Mouse (Mus musculus): ENCODE measurements around the gene Whrn. TPM values are rescaled to one million over a fixed set of nuclear protein-coding genes. Genes with fewer than 3 reads are reported as not detected.

Gene Whrn
- polyA plus RNA-seq, 1 experiment from 2014 or later: 5.9 TPM

DNA sequence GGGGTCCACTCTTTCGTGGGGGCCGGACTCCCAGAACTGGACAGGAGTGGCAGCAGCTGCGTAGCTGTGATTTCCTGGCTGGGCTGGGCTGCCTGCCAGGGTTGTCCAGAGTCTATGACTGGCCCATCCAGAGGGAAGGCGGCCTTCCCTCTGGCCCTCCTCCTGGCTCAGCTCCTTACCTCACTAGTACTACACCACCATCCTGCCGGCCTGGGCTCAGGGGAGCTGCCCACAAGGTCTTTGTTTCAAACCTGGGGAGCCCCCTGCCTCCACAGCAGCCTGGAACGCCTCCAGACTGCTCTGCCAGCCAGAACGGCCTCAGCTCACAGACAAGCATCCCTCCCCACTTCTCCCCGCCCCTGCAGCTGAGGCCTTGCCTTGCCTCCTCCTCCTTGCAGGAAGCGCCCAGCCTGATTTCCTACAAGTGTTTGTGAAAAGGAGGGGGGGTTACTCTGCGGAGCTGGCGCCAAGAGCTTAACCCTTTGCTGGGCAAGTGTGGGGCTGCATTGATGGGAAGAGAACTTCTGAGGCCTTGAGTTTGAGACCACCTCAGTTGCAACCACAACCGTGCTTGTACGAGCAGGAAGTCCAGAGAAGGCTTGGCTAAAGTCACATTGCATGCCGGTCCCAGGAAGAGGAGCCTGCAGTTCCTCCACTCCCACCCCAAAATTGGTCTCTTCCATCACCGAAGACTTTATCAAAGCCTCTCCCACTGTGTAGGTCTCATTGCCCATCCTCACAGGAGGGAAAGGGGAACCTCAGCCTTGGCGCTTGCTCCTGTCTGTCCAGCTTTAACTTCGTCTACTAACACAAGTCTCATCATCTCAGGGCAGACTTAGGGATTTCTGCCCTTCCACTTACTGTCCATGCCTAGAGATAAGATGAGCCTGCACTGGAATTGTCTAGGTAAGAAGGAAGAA lies 92.5 kb downstream of the Whrn start, which contains the start of gene Akna:
TSS of gene Akna (minus strand) at position 315 of the 920 bp plus-strand sequence.
- Histone ChIP-seq H3K9ac (ENCODE audit: low read depth, low read length) (peak within 1 kb of the TSS; percentile 53), H3K27me3 (ENCODE audit: control insufficient read depth, insufficient read depth, low read length) (no peaks in the 10 kb centered on the region), H3K4me1 (replicated peaks; ENCODE audit: control insufficient read depth, insufficient read depth, low read length) (peaks cover 20% of the 10 kb centered on the region), H3K4me2 (replicated peaks; ENCODE audit: low read depth, low read length) (peak within 1 kb of the TSS; percentile 26), H3K4me3 (ENCODE audit: low read depth, low read length) (peak within 1 kb of the TSS; percentile 19; the same call in 1 of the 2 replicates), H3K27ac (ENCODE audit: low read depth, low read length) (peak within 1 kb of the TSS; percentile 71), H3K9me3 (ENCODE audit: control insufficient read depth, low read length) (no peaks in the 10 kb centered on the region), H3K36me3 (ENCODE audit: control insufficient read depth, insufficient read depth, low read length) (no peaks in the 10 kb centered on the region)
- DNase-seq (ENCODE audit: low spot score) (peak; percentile 79), ATAC-seq (ENCODE audit: low FRiP score) (peak; percentile 76)
- 20% methylated on average over 16 of the region's 17 CpGs for WGBS

DNA sequence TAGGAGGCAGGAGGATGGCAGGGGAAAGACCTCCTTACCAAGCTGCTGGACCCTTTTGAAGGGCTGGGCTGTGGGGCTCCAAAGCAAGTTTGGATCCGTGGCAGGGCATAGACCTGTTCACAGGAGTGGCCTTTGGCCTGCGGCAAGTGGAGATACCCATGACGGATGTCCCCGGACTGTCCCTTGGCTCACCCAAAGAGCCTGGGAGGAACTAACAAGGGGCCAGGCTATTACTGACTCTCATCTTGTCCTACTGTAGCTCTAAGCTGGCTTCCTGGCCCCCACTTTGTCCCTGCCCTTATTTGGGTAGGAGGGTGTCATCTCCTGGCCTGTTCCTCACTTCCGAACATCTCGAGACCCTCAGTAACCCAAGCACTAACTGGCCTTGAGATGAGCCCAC lies 93.2 kb downstream of the Whrn start:
- Histone ChIP-seq H3K27ac (ENCODE audit: low read depth, low read length) (peak overlapping the region; percentile 71), H3K9me3 (ENCODE audit: control insufficient read depth, low read length) (no peaks in the 10 kb centered on the region), H3K27me3 (ENCODE audit: control insufficient read depth, insufficient read depth, low read length) (no peaks in the 10 kb centered on the region), H3K4me3 (ENCODE audit: low read depth, low read length) (no peak overlapping the region), H3K36me3 (ENCODE audit: control insufficient read depth, insufficient read depth, low read length) (no peaks in the 10 kb centered on the region), H3K4me1 (replicated peaks; ENCODE audit: control insufficient read depth, insufficient read depth, low read length) (peaks cover 20% of the 10 kb centered on the region), H3K9ac (ENCODE audit: low read depth, low read length) (peak overlapping the region; percentile 53), H3K4me2 (replicated peaks; ENCODE audit: low read depth, low read length) (peak overlapping the region; percentile 26)
- WGBS: 68% methylated on average over 6 of the region's 6 CpGs
- no peak for ATAC-seq (ENCODE audit: low FRiP score)
- DNase-seq (ENCODE audit: low spot score): no peak

DNA sequence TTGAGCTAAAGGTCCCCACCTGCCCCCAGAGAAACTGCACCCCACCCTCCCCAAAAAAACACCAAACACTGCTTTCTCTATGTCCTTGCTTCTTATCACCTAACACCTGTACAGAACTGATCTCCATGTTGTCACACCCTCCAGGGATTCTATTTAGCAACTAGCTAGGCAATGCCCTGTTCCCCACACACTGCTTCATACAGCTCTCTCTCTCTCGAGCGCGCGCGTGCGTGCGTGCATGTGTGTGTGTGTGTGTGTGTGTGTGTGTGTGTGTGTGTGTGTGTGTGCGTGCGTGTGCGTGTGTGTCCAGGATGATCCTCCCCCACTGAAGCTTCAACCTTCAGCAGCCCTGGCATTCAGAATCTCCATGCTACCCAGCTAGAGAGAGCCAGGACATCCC lies 93.7 kb downstream of the Whrn start:
- DNase-seq (ENCODE audit: low spot score) (no peak), ATAC-seq (ENCODE audit: low FRiP score) (no peak)
- Histone ChIP-seq H3K27ac (ENCODE audit: low read depth, low read length) (no peak overlapping the region), H3K4me2 (replicated peaks; ENCODE audit: low read depth, low read length) (no peak overlapping the region), H3K4me3 (ENCODE audit: low read depth, low read length) (no peak overlapping the region), H3K4me1 (replicated peaks; ENCODE audit: control insufficient read depth, insufficient read depth, low read length) (peaks cover 20% of the 10 kb centered on the region), H3K36me3 (ENCODE audit: control insufficient read depth, insufficient read depth, low read length) (no peaks in the 10 kb centered on the region), H3K9me3 (ENCODE audit: control insufficient read depth, low read length) (no peaks in the 10 kb centered on the region), H3K9ac (ENCODE audit: low read depth, low read length) (no peak overlapping the region), H3K27me3 (ENCODE audit: control insufficient read depth, insufficient read depth, low read length) (no peaks in the 10 kb centered on the region)
- WGBS: 87% methylated on average over 10 of the region's 10 CpGs

DNA sequence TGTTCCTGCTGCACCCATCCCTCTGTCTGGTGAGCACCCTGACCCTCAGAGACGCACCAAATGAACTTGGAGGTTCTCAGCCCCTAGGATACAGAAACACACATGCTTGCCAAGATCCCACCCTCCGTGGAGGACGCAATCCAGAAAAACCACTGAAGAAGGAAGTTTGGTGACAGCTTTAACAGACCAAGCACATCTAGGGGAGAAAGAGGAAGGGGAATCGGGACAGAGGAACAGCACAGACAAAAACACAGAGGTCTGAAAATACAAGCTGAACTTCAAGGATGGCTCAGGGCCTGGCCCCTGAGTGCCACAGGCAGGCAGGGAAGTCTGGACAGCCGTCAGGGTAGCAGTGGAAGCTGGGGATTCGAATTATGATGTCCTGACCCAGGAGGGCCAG lies 94.2 kb downstream of the Whrn start:
- Histone ChIP-seq H3K4me3 (ENCODE audit: low read depth, low read length) (no peak overlapping the region), H3K9me3 (ENCODE audit: control insufficient read depth, low read length) (no peaks in the 10 kb centered on the region), H3K4me1 (replicated peaks; ENCODE audit: control insufficient read depth, insufficient read depth, low read length) (peaks cover 20% of the 10 kb centered on the region), H3K9ac (ENCODE audit: low read depth, low read length) (no peak overlapping the region), H3K36me3 (ENCODE audit: control insufficient read depth, insufficient read depth, low read length) (no peaks in the 10 kb centered on the region), H3K27ac (ENCODE audit: low read depth, low read length) (no peak overlapping the region), H3K27me3 (ENCODE audit: control insufficient read depth, insufficient read depth, low read length) (no peaks in the 10 kb centered on the region), H3K4me2 (replicated peaks; ENCODE audit: low read depth, low read length) (no peak overlapping the region)
- ATAC-seq (ENCODE audit: low FRiP score): no peak
- no peak for DNase-seq (ENCODE audit: low spot score)
- WGBS: 87% methylated on average over 6 of the region's 6 CpGs

DNA sequence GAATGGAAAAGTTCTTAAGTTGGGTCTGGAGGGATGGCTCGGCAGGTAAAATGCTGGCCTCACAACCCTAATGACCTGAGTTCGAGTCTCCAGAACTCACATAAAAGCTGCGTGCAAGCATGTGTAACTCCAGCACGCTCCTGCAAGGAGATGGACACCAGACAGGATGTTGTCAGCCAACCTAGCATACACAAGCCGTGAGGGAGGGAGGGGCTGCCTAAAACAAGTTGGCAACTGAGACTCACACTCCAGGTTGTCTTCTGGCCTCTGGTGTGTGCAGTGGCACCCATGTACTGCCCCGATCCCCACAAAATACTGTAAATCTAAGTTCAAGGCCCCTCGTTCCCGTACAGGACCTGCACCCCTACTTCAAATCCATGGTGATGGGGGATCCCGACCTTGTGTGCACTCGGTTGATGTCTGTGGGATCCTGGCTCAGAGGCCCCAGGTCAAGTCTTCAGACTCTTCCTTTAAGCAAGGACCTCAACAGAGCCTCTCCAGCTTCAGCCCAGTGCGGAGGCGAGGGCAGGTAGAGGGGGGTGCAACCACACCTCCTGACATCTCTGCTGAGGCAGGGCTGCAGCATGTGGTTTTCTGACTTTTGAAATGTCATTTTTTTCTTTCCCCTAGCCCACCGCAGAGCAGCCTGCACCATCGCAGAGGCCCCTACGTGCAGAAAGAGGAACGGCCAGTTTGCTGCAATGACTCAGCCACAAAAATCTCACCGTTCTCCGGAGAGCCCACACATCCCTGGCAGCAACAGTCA lies 95.1 kb downstream of the Whrn start:
- Histone ChIP-seq H3K4me1 (replicated peaks; ENCODE audit: control insufficient read depth, insufficient read depth, low read length) (peaks cover 20% of the 10 kb centered on the region), H3K4me2 (replicated peaks; ENCODE audit: low read depth, low read length) (no peak overlapping the region), H3K27me3 (ENCODE audit: control insufficient read depth, insufficient read depth, low read length) (no peaks in the 10 kb centered on the region), H3K4me3 (ENCODE audit: low read depth, low read length) (no peak overlapping the region), H3K27ac (ENCODE audit: low read depth, low read length) (no peak overlapping the region), H3K36me3 (ENCODE audit: control insufficient read depth, insufficient read depth, low read length) (no peaks in the 10 kb centered on the region), H3K9ac (ENCODE audit: low read depth, low read length) (no peak overlapping the region), H3K9me3 (ENCODE audit: control insufficient read depth, low read length) (no peaks in the 10 kb centered on the region)
- ATAC-seq (ENCODE audit: low FRiP score) (no peak), DNase-seq (ENCODE audit: low spot score) (no peak)
- WGBS: 94% methylated on average over 18 of the region's 18 CpGs

DNA sequence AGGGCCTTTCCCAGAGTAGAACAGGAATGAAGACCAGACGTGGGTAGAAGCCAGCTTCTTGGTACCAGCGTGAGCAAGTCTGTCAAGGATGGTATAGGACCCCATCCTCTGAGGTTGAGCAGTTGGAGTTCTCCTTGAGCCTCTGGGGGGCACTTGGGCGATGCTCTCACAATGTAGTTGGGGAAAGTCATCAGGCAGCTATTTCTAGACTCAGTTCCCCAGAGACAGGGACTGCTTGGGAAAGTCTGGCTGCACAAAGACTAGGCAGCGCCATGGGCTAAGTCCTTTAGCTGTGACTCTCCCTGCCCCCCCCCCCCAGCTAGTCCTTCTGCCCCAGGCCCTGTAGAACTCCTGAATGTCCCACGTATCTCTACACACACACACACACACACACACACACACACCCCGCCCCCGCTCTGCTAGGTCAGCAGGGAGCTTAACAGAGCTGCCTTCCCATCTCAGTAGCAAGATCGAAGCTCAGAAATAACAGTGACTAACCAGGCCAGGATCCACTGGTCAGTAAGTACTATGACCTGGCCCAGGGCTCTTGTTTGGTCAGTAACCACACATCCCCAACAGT lies 96.0 kb downstream of the Whrn start:
- ATAC-seq (ENCODE audit: low FRiP score) (no peak), DNase-seq (ENCODE audit: low spot score) (no peak)
- H3K27me3 ChIP-seq (ENCODE audit: control insufficient read depth, insufficient read depth, low read length): no peaks in the 10 kb centered on the region
- no peak overlapping the region for H3K27ac ChIP-seq (ENCODE audit: low read depth, low read length)
- no peak overlapping the region for H3K9ac ChIP-seq (ENCODE audit: low read depth, low read length)
- peaks cover 17% of the 10 kb centered on the region for H3K4me1 ChIP-seq (replicated peaks; ENCODE audit: control insufficient read depth, insufficient read depth, low read length)
- 68% methylated on average over 8 of the region's 8 CpGs for WGBS
- no peaks in the 10 kb centered on the region for H3K9me3 ChIP-seq (ENCODE audit: control insufficient read depth, low read length)
- no peaks in the 10 kb centered on the region for H3K36me3 ChIP-seq (ENCODE audit: control insufficient read depth, insufficient read depth, low read length)
- no peak overlapping the region for H3K4me2 ChIP-seq (replicated peaks; ENCODE audit: low read depth, low read length)
- no peak overlapping the region for H3K4me3 ChIP-seq (ENCODE audit: low read depth, low read length)

DNA sequence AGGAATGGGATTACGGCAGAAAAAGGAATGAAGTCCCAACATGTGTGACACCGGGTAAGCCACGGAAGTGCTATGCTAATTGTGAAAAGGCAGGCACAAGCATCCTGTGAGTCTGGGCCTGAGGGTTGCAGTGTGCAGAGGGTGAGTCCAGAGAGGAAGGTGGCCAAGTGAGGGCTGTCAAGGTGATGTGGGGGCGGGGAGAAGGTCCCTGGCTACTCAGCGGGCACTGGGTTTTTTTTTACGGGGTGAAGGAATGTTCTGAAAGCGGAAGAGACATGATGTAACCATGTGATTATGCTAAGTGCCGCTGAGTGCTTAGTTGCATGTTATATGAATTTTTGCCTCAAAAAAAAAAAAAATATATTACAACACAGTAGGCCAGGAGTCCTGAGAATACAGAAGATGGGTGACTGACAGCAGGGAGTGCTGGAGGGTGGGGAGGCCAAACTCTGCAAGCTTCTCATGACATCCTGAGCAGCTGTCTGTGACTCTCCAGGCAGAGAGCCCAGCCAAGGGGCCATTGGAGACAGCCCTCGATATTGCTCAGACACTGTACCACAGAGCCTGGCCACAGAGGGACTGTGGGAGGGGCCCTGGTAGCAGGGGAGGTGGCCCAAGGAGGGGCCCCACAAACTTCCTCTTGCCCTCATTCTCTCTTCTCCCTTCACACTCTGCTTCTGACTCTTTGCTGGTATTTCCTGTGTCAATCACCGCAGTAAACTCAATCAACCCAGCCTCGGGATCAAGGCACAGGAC lies 96.8 kb downstream of the Whrn start:
- Histone ChIP-seq H3K27ac (ENCODE audit: low read depth, low read length) (no peak overlapping the region), H3K27me3 (ENCODE audit: control insufficient read depth, insufficient read depth, low read length) (no peaks in the 10 kb centered on the region), H3K4me3 (ENCODE audit: low read depth, low read length) (no peak overlapping the region), H3K4me2 (replicated peaks; ENCODE audit: low read depth, low read length) (no peak overlapping the region), H3K4me1 (replicated peaks; ENCODE audit: control insufficient read depth, insufficient read depth, low read length) (peaks cover 9% of the 10 kb centered on the region), H3K9ac (ENCODE audit: low read depth, low read length) (no peak overlapping the region), H3K9me3 (ENCODE audit: control insufficient read depth, low read length) (no peaks in the 10 kb centered on the region), H3K36me3 (ENCODE audit: control insufficient read depth, insufficient read depth, low read length) (no peaks in the 10 kb centered on the region)
- DNase-seq (ENCODE audit: low spot score): no peak
- WGBS: 76% methylated on average over 11 of the region's 11 CpGs
- no peak for ATAC-seq (ENCODE audit: low FRiP score)

DNA sequence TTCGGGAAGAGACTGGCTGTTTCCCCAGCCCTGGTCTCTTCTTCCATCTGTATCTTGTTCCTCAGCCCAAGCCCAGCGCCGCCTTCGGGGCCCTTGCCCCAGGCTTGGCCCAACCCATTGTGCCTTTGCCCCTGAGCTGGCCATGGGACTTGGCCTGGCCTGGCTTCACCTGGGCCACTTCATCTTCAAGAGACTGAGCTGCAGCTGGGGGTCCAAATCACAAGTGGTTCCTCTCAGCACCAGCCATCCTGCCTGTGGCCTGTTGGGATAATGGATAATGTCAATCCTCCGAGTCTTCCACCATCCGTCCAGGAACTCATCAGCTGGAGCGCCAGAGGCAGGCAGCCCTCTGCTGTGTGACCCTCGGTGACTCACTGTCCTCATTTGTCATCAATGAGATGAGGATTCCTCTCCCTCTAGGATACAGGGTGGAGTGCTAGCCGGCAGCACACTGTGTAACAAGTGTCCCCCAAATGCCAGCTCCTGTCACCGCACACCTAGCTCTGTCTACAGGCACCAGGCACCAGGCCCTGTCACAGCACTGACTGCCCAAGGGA lies 97.7 kb downstream of the Whrn start:
- Histone ChIP-seq H3K4me3 (ENCODE audit: low read depth, low read length) (no peak overlapping the region), H3K9ac (ENCODE audit: low read depth, low read length) (no peak overlapping the region), H3K27me3 (ENCODE audit: control insufficient read depth, insufficient read depth, low read length) (no peaks in the 10 kb centered on the region), H3K27ac (ENCODE audit: low read depth, low read length) (no peak overlapping the region), H3K4me2 (replicated peaks; ENCODE audit: low read depth, low read length) (no peak overlapping the region), H3K36me3 (ENCODE audit: control insufficient read depth, insufficient read depth, low read length) (no peaks in the 10 kb centered on the region), H3K4me1 (replicated peaks; ENCODE audit: control insufficient read depth, insufficient read depth, low read length) (peaks cover 4% of the 10 kb centered on the region), H3K9me3 (ENCODE audit: control insufficient read depth, low read length) (no peaks in the 10 kb centered on the region)
- DNase-seq (ENCODE audit: low spot score) (no peak), ATAC-seq (ENCODE audit: low FRiP score) (no peak)
- 85% methylated on average over 10 of the region's 10 CpGs for WGBS
